In genomic region chr14:86062885-86063619, GRCm38 (mm10) we compare ENCODE assay signal across 11 mouse cellular contexts.
DNase-seq lines count a peak whose midpoint lies in the region; ATAC-seq lines count a peak whose summit lies in the region.
"Had no signal": no experiment of that assay in that cellular context is flagged by ENCODE, and none has a peak within 500 bp of the region (broad histone marks: within the 10 kb centered on the region; RNA-seq: fewer than 3 reads in every experiment).

No protein-coding gene starts in this region.

- H3K36me3 ChIP-seq in midbrain, embryonic 11.5 days (ENCODE audit: control insufficient read depth, insufficient read depth, low read length): no peaks in the 10 kb centered on the region
- no peaks in the 10 kb centered on the region for H3K36me3 ChIP-seq in midbrain, embryonic 10.5 days
- H3K36me3 ChIP-seq in midbrain, embryonic 16.5 days (ENCODE audit: control insufficient read depth, insufficient read depth, low read length): no peaks in the 10 kb centered on the region
- H3K36me3 ChIP-seq in heart, embryonic 10.5 days: no peaks in the 10 kb centered on the region
- H3K36me3 ChIP-seq: limb, embryonic 15.5 days; stomach, embryonic 15.5 days had no signal

- H3K4me2 ChIP-seq in midbrain, embryonic 11.5 days: no peak overlapping the region
- peak overlapping the region; percentile 28 for H3K4me2 ChIP-seq in midbrain, embryonic 16.5 days (ENCODE audit: low read length)
- H3K4me2 ChIP-seq: limb, embryonic 15.5 days; stomach, embryonic 15.5 days had no signal

- 64% methylated on average over 11 of the region's 11 CpGs for WGBS in midbrain, embryonic 11.5 days
- WGBS in midbrain, embryonic 10.5 days: 70% methylated on average over 11 of the region's 11 CpGs
- 29% methylated on average over 11 of the region's 11 CpGs for WGBS in midbrain, embryonic 16.5 days
- WGBS in heart, embryonic 10.5 days: 75% methylated on average over 11 of the region's 11 CpGs

- no peak overlapping the region for H3K9ac ChIP-seq in midbrain, embryonic 11.5 days (ENCODE audit: low read length)
- no peak overlapping the region for H3K9ac ChIP-seq in midbrain, embryonic 16.5 days (ENCODE audit: low read depth, low read length)
- H3K9ac ChIP-seq: limb, embryonic 15.5 days; stomach, embryonic 15.5 days had no signal

- H3K9me3 ChIP-seq in midbrain, embryonic 11.5 days (ENCODE audit: control insufficient read depth, low read length): no peaks in the 10 kb centered on the region
- no peaks in the 10 kb centered on the region for H3K9me3 ChIP-seq in midbrain, embryonic 10.5 days (replicated peaks)
- H3K9me3 ChIP-seq in midbrain, embryonic 16.5 days (replicated peaks; ENCODE audit: control insufficient read depth, low read length, poor library complexity, severe bottlenecking): no peaks in the 10 kb centered on the region
- H3K9me3 ChIP-seq in heart, embryonic 10.5 days: no peaks in the 10 kb centered on the region
- H3K9me3 ChIP-seq: limb, embryonic 15.5 days; stomach, embryonic 15.5 days had no signal

- no peaks in the 10 kb centered on the region; the same call in 1 of the 2 replicates for H3K4me1 ChIP-seq in midbrain, embryonic 11.5 days (ENCODE audit: control insufficient read depth, insufficient read depth, low read length)
- H3K4me1 ChIP-seq in midbrain, embryonic 10.5 days: peaks cover 8% of the 10 kb centered on the region; the same call in 1 of the 2 replicates
- 0 out of 2 replicates have a peak, but pooled peaks cover 2% of the 10 kb centered on the region for H3K4me1 ChIP-seq in midbrain, embryonic 16.5 days (ENCODE audit: control insufficient read depth, insufficient read depth, low read length)
- no peaks in the 10 kb centered on the region for H3K4me1 ChIP-seq in heart, embryonic 10.5 days
- H3K4me1 ChIP-seq: limb, embryonic 15.5 days; stomach, embryonic 15.5 days had no signal

- no peak overlapping the region for H3K4me3 ChIP-seq in midbrain, embryonic 11.5 days (ENCODE audit: low read depth, low read length)
- H3K4me3 ChIP-seq in midbrain, embryonic 10.5 days: no peak overlapping the region
- no peak overlapping the region for H3K4me3 ChIP-seq in midbrain, embryonic 16.5 days (ENCODE audit: low read depth, low read length)
- H3K4me3 ChIP-seq in heart, embryonic 10.5 days: no peak overlapping the region
- H3K4me3 ChIP-seq: limb, embryonic 15.5 days; stomach, embryonic 15.5 days had no signal

- DNase-seq in cerebellum, postnatal 14 days: peak; percentile 36 to 55
- DNase-seq in cerebellum, adult 9-10 months: no peak
- DNase-seq in midbrain, embryonic 11.5 days (ENCODE audit: low spot score, missing footprints): peak; percentile 86
- no peak for DNase-seq in midbrain, embryonic 10.5 days (ENCODE audit: low spot score)
- DNase-seq in layer of hippocampus, adult 9-11 months: peak; percentile 6
- DNase-seq in heart, embryonic 10.5 days (ENCODE audit: low spot score): no peak

- no peaks in the 10 kb centered on the region for H3K27me3 ChIP-seq in midbrain, embryonic 11.5 days (ENCODE audit: control insufficient read depth, insufficient read depth, low read length)
- H3K27me3 ChIP-seq in midbrain, embryonic 10.5 days (ENCODE audit: low read depth, poor library complexity, severe bottlenecking): no peaks in the 10 kb centered on the region
- H3K27me3 ChIP-seq in midbrain, embryonic 16.5 days (ENCODE audit: control insufficient read depth, insufficient read depth, low read depth, low read length): no peaks in the 10 kb centered on the region
- no peaks in the 10 kb centered on the region for H3K27me3 ChIP-seq in heart, embryonic 10.5 days (ENCODE audit: insufficient read depth, poor library complexity, severe bottlenecking)
- H3K27me3 ChIP-seq: limb, embryonic 15.5 days; stomach, embryonic 15.5 days had no signal

- peak; percentile 54 for ATAC-seq in midbrain, embryonic 11.5 days (ENCODE audit: low FRiP score)
- ATAC-seq in midbrain, embryonic 16.5 days: peak; percentile 85
- ATAC-seq in inflammation-experienced regulatory T-cells, adult 6 months: no peak
- ATAC-seq: Patski had no signal

- no peak overlapping the region for H3K27ac ChIP-seq in midbrain, embryonic 11.5 days (ENCODE audit: low read depth, low read length)
- no peak overlapping the region for H3K27ac ChIP-seq in midbrain, embryonic 10.5 days (replicated peaks)
- 0 out of 2 replicates have a peak overlapping the region, but pooled peaks have one; percentile 0 for H3K27ac ChIP-seq in midbrain, embryonic 16.5 days (ENCODE audit: low read length)
- H3K27ac ChIP-seq in heart, embryonic 10.5 days: no peak overlapping the region
- H3K27ac ChIP-seq: limb, embryonic 15.5 days; stomach, embryonic 15.5 days had no signal

Comparison
In these comparisons a context has a peak if more than half of its experiments do, and no peak if none do; other contexts are left out.
1. DNase-seq: peak in cerebellum, postnatal 14 days (2 of 2), midbrain, embryonic 11.5 days (single experiment) and layer of hippocampus, adult 9-11 months (single experiment); none in cerebellum, adult 9-10 months (single experiment), midbrain, embryonic 10.5 days (single experiment) and heart, embryonic 10.5 days (single experiment).